Mouse (Mus musculus) lung, postnatal 0 days (tissue): ENCODE measurements around the gene Aldh2. TPM values are rescaled to one million over a fixed set of nuclear protein-coding genes. Genes with fewer than 3 reads are reported as not detected.

Experiments used
- ATAC-seq: fragments of 200-750 bp; cut with Nextera tagmentation; 2 replicates; pipeline ENCODE4 v1.8.0; 2017; ENCODE audit warnings: moderate library complexity
- DNase-seq: peaks from one replicate; pipeline ENCODE4 v3.0.0-alpha.2; 2016; ENCODE audit warnings: low spot score
- H3K27ac ChIP-seq: fragments of 300-500 bp; sonication (generic); 2 replicates; pipeline ENCODE4 v1.5.1; 2014; ENCODE audit warnings: antibody characterized with exemption, mild to moderate bottlenecking, low read length, mixed read lengths
- H3K27me3 ChIP-seq: fragments of 300-500 bp; sonication (generic); replicated peaks from 2 replicates; pipeline ENCODE4 v1.6.1; 2014; ENCODE audit warnings: low read length, mixed read lengths; ENCODE audit not compliant: insufficient read depth
- H3K36me3 ChIP-seq: fragments of 300-500 bp; sonication (generic); 2 replicates; pipeline ENCODE4 v1.6.1; 2014; ENCODE audit warnings: low read length, mixed read lengths; ENCODE audit not compliant: insufficient read depth
- H3K4me1 ChIP-seq: fragments of 300-500 bp; sonication (generic); 2 replicates; pipeline ENCODE4 v1.6.1; 2014; ENCODE audit warnings: antibody characterized with exemption, low read depth, low read length, mixed read lengths; ENCODE audit not compliant: insufficient read depth
- H3K4me2 ChIP-seq: fragments of 300-500 bp; sonication (generic); replicated peaks from 2 replicates; pipeline ENCODE4 v1.6.1; 2014; ENCODE audit warnings: low read depth, mild to moderate bottlenecking, low read length, moderate library complexity, mixed read lengths
- H3K4me3 ChIP-seq: fragments of 300-500 bp; sonication (generic); 2 replicates; pipeline ENCODE4 v1.5.1; 2014; ENCODE audit warnings: low read depth, low read length
- H3K9ac ChIP-seq: fragments of 300-500 bp; sonication (generic); replicated peaks from 2 replicates; pipeline ENCODE4 v1.6.1; 2014; ENCODE audit warnings: low read depth, mild to moderate bottlenecking
- H3K9me3 ChIP-seq: fragments of 300-500 bp; sonication (generic); 2 replicates; pipeline ENCODE4 v1.6.1; 2016; ENCODE audit warnings: low read length, mixed read lengths
- CTCF ChIP-seq: IDR thresholded peaks from 2 replicates; pipeline ENCODE4 v1.5.1; 2016; ENCODE audit warnings: antibody characterized with exemption, mild to moderate bottlenecking
- EP300 ChIP-seq: IDR thresholded peaks from 2 replicates; pipeline ENCODE4 v1.6.1; 2016; ENCODE audit warnings: antibody characterized with exemption, mild to moderate bottlenecking, control low read depth
- WGBS: fragments of 180-500 bp; shearing (Covaris S2); extraction: QIAGEN DNeasy Blood & Tissue Kit; methylation state at CpG from one replicate; pipeline ENCODE4 v1.1.7; 2014; 5-methylcytosine and 5-hydroxymethylcytosine counted together
- polyA plus RNA-seq: library from polyadenylated mRNA; unstranded; fragments of >200 nt; fragmentation: Nextera tagmentation; extraction: Ambion mirVana; gene quantifications from 2 replicates; pipeline ENCODE4 v1.2.1, GENCODE M21; 2015

Aldh2 gene
- polyA plus RNA-seq, 1 experiment from 2014 or later = 580 TPM

GRCm38 (mm10) chr5:121566035-121566681, 27.5 kb downstream of the Aldh2 start:
- H3K36me3 ChIP-seq = peaks cover 9% of the 10 kb centered on the region; the same call in 1 of the 2 replicates
- H3K4me3 ChIP-seq = no peak overlapping the region
- peaks cover 3% of the 10 kb centered on the region; the same call in 1 of the 2 replicates for H3K4me1 ChIP-seq
- no peak overlapping the region for H3K27ac ChIP-seq
- ATAC-seq (no peak), DNase-seq (no peak)
- no peaks in the 10 kb centered on the region for H3K9me3 ChIP-seq
- H3K4me2 ChIP-seq = no peak overlapping the region
- TF ChIP-seq CTCF (no peak), EP300 (no peak)
- no peak overlapping the region for H3K9ac ChIP-seq
- H3K27me3 ChIP-seq = no peaks in the 10 kb centered on the region
- WGBS = 87% methylated on average over 16 of the region's 16 CpGs

GRCm38 (mm10) chr5:121564468-121564895, 29.1 kb downstream of the Aldh2 start:
- Histone ChIP-seq H3K4me3 (0 out of 2 replicates have a peak overlapping the region, but pooled peaks have one; percentile 9), H3K9ac (no peak overlapping the region; the same call in 1 of the 2 replicates), H3K4me1 (peaks cover 3% of the 10 kb centered on the region; the same call in 1 of the 2 replicates), H3K27ac (no peak overlapping the region), H3K4me2 (peak overlapping the region; percentile 42), H3K9me3 (no peaks in the 10 kb centered on the region), H3K36me3 (peaks cover 9% of the 10 kb centered on the region; the same call in 1 of the 2 replicates), H3K27me3 (no peaks in the 10 kb centered on the region)
- ATAC-seq (peak; percentile 77), DNase-seq (peak; percentile 89)
- TF ChIP-seq CTCF (peak; percentile 95), EP300 (no peak; the same call in 1 of the 2 replicates)
- WGBS = 5% methylated on average over 11 of the region's 11 CpGs

GRCm38 (mm10) chr5:121562436-121562835, 31.2 kb downstream of the Aldh2 start:
- Histone ChIP-seq H3K4me3 (no peak overlapping the region), H3K36me3 (no peaks in the 10 kb centered on the region; the same call in 1 of the 2 replicates), H3K27me3 (no peaks in the 10 kb centered on the region), H3K9me3 (no peaks in the 10 kb centered on the region), H3K9ac (no peak overlapping the region), H3K27ac (no peak overlapping the region), H3K4me2 (no peak overlapping the region), H3K4me1 (peaks cover 3% of the 10 kb centered on the region; the same call in 1 of the 2 replicates)
- DNase-seq (no peak), ATAC-seq (no peak)
- no peak for TF ChIP-seq CTCF
- WGBS = 79% methylated on average over 3 of the region's 3 CpGs

DNA sequence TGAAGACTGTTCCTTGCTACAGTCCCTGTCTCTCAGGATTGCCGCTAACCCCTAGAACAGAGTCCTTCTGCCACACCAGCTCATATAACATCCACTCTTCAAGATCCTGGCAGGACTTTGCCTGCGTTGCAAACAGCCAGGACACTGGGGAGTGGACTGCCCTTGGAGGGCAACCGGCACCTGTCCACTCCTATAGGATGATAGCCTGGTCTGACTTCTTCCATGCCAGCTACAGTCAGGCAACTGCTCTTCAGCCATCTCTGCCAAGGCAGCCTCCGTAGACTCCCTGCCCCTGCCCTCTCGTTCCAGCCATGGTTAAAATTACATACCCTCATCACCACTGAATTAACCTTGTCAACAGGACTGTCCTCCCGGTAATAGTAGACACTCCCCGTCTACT, 44.4 kb downstream of the Aldh2 start:
- 81% methylated on average over 7 of the region's 7 CpGs for WGBS
- no peaks in the 10 kb centered on the region for H3K36me3 ChIP-seq
- TF ChIP-seq EP300 (no peak), CTCF (no peak)
- no peak overlapping the region for H3K27ac ChIP-seq
- H3K9ac ChIP-seq = no peak overlapping the region
- no peak overlapping the region for H3K4me3 ChIP-seq
- DNase-seq (no peak), ATAC-seq (no peak)
- no peak overlapping the region for H3K4me2 ChIP-seq
- no peaks in the 10 kb centered on the region for H3K9me3 ChIP-seq
- peaks cover 7% of the 10 kb centered on the region; the same call in 1 of the 2 replicates for H3K4me1 ChIP-seq
- no peaks in the 10 kb centered on the region for H3K27me3 ChIP-seq

GRCm38 (mm10) chr5:121547084-121547483, 46.5 kb downstream of the Aldh2 start:
- Histone ChIP-seq H3K4me1 (peaks cover 8% of the 10 kb centered on the region; the same call in 1 of the 2 replicates), H3K27me3 (no peaks in the 10 kb centered on the region), H3K36me3 (no peaks in the 10 kb centered on the region), H3K9ac (no peak overlapping the region), H3K4me2 (no peak overlapping the region), H3K4me3 (no peak overlapping the region), H3K27ac (no peak overlapping the region), H3K9me3 (no peaks in the 10 kb centered on the region)
- TF ChIP-seq CTCF (no peak), EP300 (no peak)
- DNase-seq = no peak
- WGBS = 86% methylated on average over 3 of the region's 3 CpGs
- no peak for ATAC-seq

- Histone ChIP-seq H3K27me3 (no peaks in the 10 kb centered on the region), H3K9me3 (no peaks in the 10 kb centered on the region), H3K4me1 (peaks cover 8% of the 10 kb centered on the region; the same call in 1 of the 2 replicates), H3K27ac (no peak overlapping the region), H3K36me3 (no peaks in the 10 kb centered on the region), H3K9ac (peak overlapping the region; percentile 92), H3K4me3 (peak overlapping the region; percentile 95), H3K4me2 (peak overlapping the region; percentile 91)
- TF ChIP-seq CTCF (peak; percentile 79), EP300 (no peak)
- ATAC-seq (peak; percentile 47), DNase-seq (peak; percentile 83)
- 14% methylated on average over 6 of the region's 6 CpGs for WGBS
These were observed 47.1 kb downstream of the Aldh2 start for GRCm38 (mm10) chr5:121546530-121546895.
